Mouse (Mus musculus) G1E (cell line): ENCODE results near the gene Glt8d2. TPM values are rescaled to one million over a fixed set of nuclear protein-coding genes. Genes with fewer than 3 reads are reported as not detected.

Source experiments
- ATAC-seq: 2 replicates; pipeline ENCODE4 v1.8.0; 2016; ENCODE audit warnings: mild to moderate bottlenecking; ENCODE audit not compliant: insufficient number of reproducible peaks, poor library complexity, low FRiP score, severe bottlenecking; ENCODE audit errors: extremely low read depth
- DNase-seq: peaks from one replicate; pipeline ENCODE4 v3.0.0; 2012; ENCODE audit warnings: low spot score
- H3K27me3 ChIP-seq: 2 replicates; pipeline ENCODE4 v1.6.1; 2012; ENCODE audit warnings: mild to moderate bottlenecking, low read length, inconsistent platforms; ENCODE audit not compliant: insufficient read depth
- H3K36me3 ChIP-seq: replicated peaks from 2 replicates; pipeline ENCODE3; 2012; ENCODE audit warnings: mild to moderate bottlenecking, inconsistent platforms
- H3K4me1 ChIP-seq: 2 replicates; pipeline ENCODE4 v1.6.1; 2012; ENCODE audit warnings: low read depth, low read length, inconsistent platforms, mixed read lengths; ENCODE audit not compliant: insufficient read depth
- H3K4me3 ChIP-seq: 2 replicates; pipeline ENCODE4 v1.5.1; 2012; ENCODE audit warnings: low read depth, mild to moderate bottlenecking, inconsistent platforms, low read length, moderate library complexity, mixed read lengths
- H3K9me3 ChIP-seq: replicated peaks from 2 replicates; pipeline ENCODE4 v1.6.1; 2012; ENCODE audit warnings: inconsistent platforms
- CTCF ChIP-seq: IDR thresholded peaks from 2 replicates; pipeline ENCODE4 v1.5.1; 2012; ENCODE audit warnings: low read depth, low read length, inconsistent platforms, mixed read lengths
- GATA1 ChIP-seq: IDR thresholded peaks from 2 replicates; pipeline ENCODE4 v1.6.1; 2012; ENCODE audit warnings: borderline replicate concordance, low read length, inconsistent platforms, mixed read lengths
- GATA2 ChIP-seq: IDR thresholded peaks from 2 replicates; pipeline ENCODE4 v1.6.1; 2012; ENCODE audit warnings: low read depth, low read length, inconsistent platforms, borderline replicate concordance
- POLR2AphosphoS5 ChIP-seq: IDR thresholded peaks from 2 replicates; pipeline ENCODE4 v1.6.1; 2012; ENCODE audit warnings: low read depth, low read length, inconsistent platforms; ENCODE audit not compliant: insufficient replicate concordance
- TAL1 ChIP-seq: conservative IDR thresholded peaks from 2 replicates; pipeline ENCODE4 v1.6.1; 2012; ENCODE audit warnings: low read depth, low read length, inconsistent platforms, mixed read lengths
- polyA plus RNA-seq: library from polyadenylated mRNA; stranded (reverse); fragments of >175 nt; gene quantifications from 2 replicates; pipeline ENCODE4 v1.2.3, GENCODE M21; 2012
- total RNA-seq, 2 experiments: library from RNA; stranded (forward) in 1 of 2; stranded (reverse) in 1 of 2; fragments of 200-1000 nt in 1 of 2; fragments of >200 nt in 1 of 2; fragmentation: Nextera tagmentation in 1 of 2; gene quantifications; 2 replicates each; pipeline ENCODE4 v1.2.3; 2014 to 2017

Gene Glt8d2
- total and polyA plus RNA-seq, 3 experiments = 0.33 TPM; not detected in 2

- H3K36me3 ChIP-seq = no peaks in the 10 kb centered on the region
- ATAC-seq = peak; percentile 95
- peaks cover 15% of the 10 kb centered on the region for H3K4me1 ChIP-seq
- peaks cover 13% of the 10 kb centered on the region for H3K27me3 ChIP-seq
- no peaks in the 10 kb centered on the region for H3K9me3 ChIP-seq
- DNase-seq = peak; percentile 58
- TF ChIP-seq GATA2 (no peak), GATA1 (no peak), CTCF (peak; percentile 47), TAL1 (peak; percentile 46; the same call in 1 of the 2 replicates), POLR2AphosphoS5 (no peak)
- peak overlapping the region; percentile 29; the same call in 1 of the 2 replicates for H3K4me3 ChIP-seq
Observed at GRCm38 (mm10) chr10:82666436-82667234, 23.8 kb downstream of the Glt8d2 start.

- no peak for ATAC-seq
- Histone ChIP-seq H3K9me3 (no peaks in the 10 kb centered on the region), H3K27me3 (peaks cover 13% of the 10 kb centered on the region), H3K36me3 (no peaks in the 10 kb centered on the region), H3K4me1 (peaks cover 15% of the 10 kb centered on the region), H3K4me3 (no peak overlapping the region)
- no peak for DNase-seq
- no peak for TF ChIP-seq TAL1
- no peak for TF ChIP-seq GATA1
- no peak for TF ChIP-seq GATA2
- TF ChIP-seq CTCF = no peak
- no peak for TF ChIP-seq POLR2AphosphoS5
Observed at GRCm38 (mm10) chr10:82665951-82666350, 24.5 kb downstream of the Glt8d2 start.

GRCm38 (mm10) chr10:82663289-82663688, 27.2 kb downstream of the Glt8d2 start:
- H3K36me3 ChIP-seq = no peaks in the 10 kb centered on the region
- H3K27me3 ChIP-seq = peaks cover 14% of the 10 kb centered on the region
- no peak overlapping the region for H3K4me3 ChIP-seq
- no peak for ATAC-seq
- DNase-seq = no peak
- H3K9me3 ChIP-seq = no peaks in the 10 kb centered on the region
- no peak for TF ChIP-seq TAL1
- TF ChIP-seq POLR2AphosphoS5 = no peak
- TF ChIP-seq GATA2 = no peak
- TF ChIP-seq CTCF = no peak
- TF ChIP-seq GATA1 = no peak
- peaks cover 15% of the 10 kb centered on the region for H3K4me1 ChIP-seq

- ATAC-seq (no peak), DNase-seq (no peak)
- no peaks in the 10 kb centered on the region for H3K36me3 ChIP-seq
- H3K27me3 ChIP-seq = peaks cover 16% of the 10 kb centered on the region
- TF ChIP-seq CTCF (no peak), GATA1 (no peak), GATA2 (no peak), POLR2AphosphoS5 (no peak)
- H3K4me3 ChIP-seq = no peak overlapping the region
- H3K9me3 ChIP-seq = no peaks in the 10 kb centered on the region
- peaks cover 15% of the 10 kb centered on the region for H3K4me1 ChIP-seq
Observed at GRCm38 (mm10) chr10:82662267-82662990, 28.0 kb downstream of the Glt8d2 start.

GRCm38 (mm10) chr10:82661820-82662219, 28.6 kb downstream of the Glt8d2 start:
- DNase-seq (no peak), ATAC-seq (no peak)
- H3K4me3 ChIP-seq = no peak overlapping the region
- H3K27me3 ChIP-seq = peaks cover 16% of the 10 kb centered on the region
- no peak for TF ChIP-seq GATA1
- no peak for TF ChIP-seq TAL1
- TF ChIP-seq GATA2 = no peak
- no peak for TF ChIP-seq POLR2AphosphoS5
- TF ChIP-seq CTCF = no peak
- H3K4me1 ChIP-seq = peaks cover 15% of the 10 kb centered on the region
- no peaks in the 10 kb centered on the region for H3K36me3 ChIP-seq
- H3K9me3 ChIP-seq = no peaks in the 10 kb centered on the region

- Histone ChIP-seq H3K4me1 (no peaks in the 10 kb centered on the region), H3K4me3 (no peak overlapping the region), H3K36me3 (peaks cover 26% of the 10 kb centered on the region), H3K27me3 (peaks cover 7% of the 10 kb centered on the region), H3K9me3 (no peaks in the 10 kb centered on the region)
- ATAC-seq = no peak
- DNase-seq = no peak
- TF ChIP-seq GATA1 = no peak
- TF ChIP-seq GATA2 = no peak
- TF ChIP-seq POLR2AphosphoS5 = no peak
- no peak for TF ChIP-seq TAL1
- TF ChIP-seq CTCF = no peak
Observed at GRCm38 (mm10) chr10:82654581-82654980, 35.9 kb downstream of the Glt8d2 start.
